Mouse (Mus musculus) liver, embryonic 11.5 days (tissue): ENCODE measurements at regions not wholly inside any gene's neighbourhood (a gene's known extent, or its start where the extent isn't known, plus 50 kb on each side); places are given as distances from the start of the nearest gene placed in this dataset.

Experiments used
- ATAC-seq: fragments of 200-750 bp; cut with Nextera tagmentation; replicated peaks from 2 replicates; pipeline ENCODE4 v1.8.0; 2017; ENCODE audit warnings: moderate number of reproducible peaks, mild to moderate bottlenecking, moderate TSS enrichment, moderate library complexity; ENCODE audit not compliant: low FRiP score
- DNase-seq: peaks from one replicate; pipeline ENCODE4 v3.0.0-alpha.2; 2017; ENCODE audit warnings: low spot score
- H3K27ac ChIP-seq: fragments of 300-500 bp; sonication (generic); 2 replicates; pipeline ENCODE4 v1.5.1; 2014; ENCODE audit warnings: mild to moderate bottlenecking, low read depth, low read length, control low read depth
- H3K27me3 ChIP-seq: fragments of 300-500 bp; sonication (generic); replicated peaks from 2 replicates; pipeline ENCODE4 v1.6.1; 2014; ENCODE audit warnings: low read length, mixed read lengths; ENCODE audit not compliant: control insufficient read depth, insufficient read depth
- H3K36me3 ChIP-seq: fragments of 300-500 bp; sonication (generic); 2 replicates; pipeline ENCODE4 v1.6.1; 2014; ENCODE audit warnings: mild to moderate bottlenecking, low read length, moderate library complexity, mixed read lengths; ENCODE audit not compliant: control insufficient read depth, insufficient read depth
- H3K4me1 ChIP-seq: fragments of 300-500 bp; sonication (generic); replicated peaks from 2 replicates; pipeline ENCODE4 v1.6.1; 2014; ENCODE audit warnings: low read length, mixed read lengths; ENCODE audit not compliant: control insufficient read depth, insufficient read depth
- H3K4me2 ChIP-seq: fragments of 300-500 bp; sonication (generic); 2 replicates; pipeline ENCODE4 v1.6.1; 2014; ENCODE audit warnings: mild to moderate bottlenecking, control low read depth, moderate library complexity
- H3K4me3 ChIP-seq: fragments of 300-500 bp; sonication (generic); 2 replicates; pipeline ENCODE4 v1.5.1; 2014; ENCODE audit warnings: low read depth, low read length, control low read depth
- H3K9ac ChIP-seq: fragments of 300-500 bp; sonication (generic); 2 replicates; pipeline ENCODE4 v1.6.1; 2014; ENCODE audit warnings: low read depth, low read length, control low read depth
- H3K9me3 ChIP-seq: fragments of 300-500 bp; sonication (generic); 2 replicates; pipeline ENCODE4 v1.6.1; 2016; ENCODE audit warnings: low read length, inconsistent platforms, mixed read lengths; ENCODE audit not compliant: control insufficient read depth
- WGBS: fragments of 180-500 bp; shearing (Covaris S2); extraction: QIAGEN DNeasy Blood & Tissue Kit; methylation state at CpG from one replicate; pipeline ENCODE4 v1.1.7; 2014; 5-methylcytosine and 5-hydroxymethylcytosine counted together

DNA sequence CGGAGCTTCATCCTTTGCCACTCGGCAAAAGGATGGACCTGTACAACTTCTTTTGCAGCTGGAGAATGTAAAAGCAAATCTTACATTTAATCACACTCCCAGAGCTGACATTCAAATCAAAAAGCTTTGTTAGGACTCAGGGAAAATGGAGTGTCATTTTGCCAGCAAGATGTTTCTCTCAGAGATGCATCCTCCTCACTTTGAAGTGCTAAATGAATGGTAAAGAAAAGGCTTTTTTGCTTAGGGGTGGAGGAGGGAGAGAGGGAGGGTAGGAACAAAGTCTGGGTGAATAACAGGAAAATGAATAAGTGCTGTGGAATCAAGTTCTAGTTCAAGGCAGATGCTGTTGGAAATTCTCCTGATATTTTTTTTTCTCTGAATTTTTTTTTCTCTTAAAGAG, 53.4 kb upstream of the Gria1 start:
- Histone ChIP-seq H3K4me2 (no peak overlapping the region), H3K4me1 (no peaks in the 10 kb centered on the region)

More for the DNA sequence above, 53.4 kb upstream of the Gria1 start:
- 75% methylated on average over 2 of the region's 2 CpGs for WGBS
- no peaks in the 10 kb centered on the region for H3K27me3 ChIP-seq
- ATAC-seq (no peak), DNase-seq (no peak)
- H3K36me3 ChIP-seq: no peaks in the 10 kb centered on the region
- H3K27ac ChIP-seq: no peak overlapping the region
- no peak overlapping the region for H3K9ac ChIP-seq
- no peak overlapping the region for H3K4me3 ChIP-seq
- no peaks in the 10 kb centered on the region for H3K9me3 ChIP-seq
